Mouse (Mus musculus) lung, postnatal 0 days (tissue): ENCODE results near the gene Cyp2ab1. TPM values are rescaled to one million over a fixed set of nuclear protein-coding genes. Genes with fewer than 3 reads are reported as not detected.
A peak's percentile ranks its signal among the peaks of the same experiment; 100 is the strongest.

Experiments used
- ATAC-seq: fragments of 200-750 bp; cut with Nextera tagmentation; 2 replicates; pipeline ENCODE4 v1.8.0; 2017; ENCODE audit warnings: moderate library complexity
- DNase-seq: peaks from one replicate; pipeline ENCODE4 v3.0.0-alpha.2; 2016; ENCODE audit warnings: low spot score
- H3K27ac ChIP-seq: fragments of 300-500 bp; sonication (generic); 2 replicates; pipeline ENCODE4 v1.5.1; 2014; ENCODE audit warnings: antibody characterized with exemption, mild to moderate bottlenecking, low read length, mixed read lengths
- H3K27me3 ChIP-seq: fragments of 300-500 bp; sonication (generic); replicated peaks from 2 replicates; pipeline ENCODE4 v1.6.1; 2014; ENCODE audit warnings: low read length, mixed read lengths; ENCODE audit not compliant: insufficient read depth
- H3K36me3 ChIP-seq: fragments of 300-500 bp; sonication (generic); 2 replicates; pipeline ENCODE4 v1.6.1; 2014; ENCODE audit warnings: low read length, mixed read lengths; ENCODE audit not compliant: insufficient read depth
- H3K4me1 ChIP-seq: fragments of 300-500 bp; sonication (generic); 2 replicates; pipeline ENCODE4 v1.6.1; 2014; ENCODE audit warnings: antibody characterized with exemption, low read depth, low read length, mixed read lengths; ENCODE audit not compliant: insufficient read depth
- H3K4me2 ChIP-seq: fragments of 300-500 bp; sonication (generic); replicated peaks from 2 replicates; pipeline ENCODE4 v1.6.1; 2014; ENCODE audit warnings: low read depth, mild to moderate bottlenecking, low read length, moderate library complexity, mixed read lengths
- H3K4me3 ChIP-seq: fragments of 300-500 bp; sonication (generic); 2 replicates; pipeline ENCODE4 v1.5.1; 2014; ENCODE audit warnings: low read depth, low read length
- H3K9ac ChIP-seq: fragments of 300-500 bp; sonication (generic); replicated peaks from 2 replicates; pipeline ENCODE4 v1.6.1; 2014; ENCODE audit warnings: low read depth, mild to moderate bottlenecking
- H3K9me3 ChIP-seq: fragments of 300-500 bp; sonication (generic); 2 replicates; pipeline ENCODE4 v1.6.1; 2016; ENCODE audit warnings: low read length, mixed read lengths
- CTCF ChIP-seq: IDR thresholded peaks from 2 replicates; pipeline ENCODE4 v1.5.1; 2016; ENCODE audit warnings: antibody characterized with exemption, mild to moderate bottlenecking
- EP300 ChIP-seq: IDR thresholded peaks from 2 replicates; pipeline ENCODE4 v1.6.1; 2016; ENCODE audit warnings: antibody characterized with exemption, mild to moderate bottlenecking, control low read depth
- WGBS: fragments of 180-500 bp; shearing (Covaris S2); extraction: QIAGEN DNeasy Blood & Tissue Kit; methylation state at CpG from one replicate; pipeline ENCODE4 v1.1.7; 2014; 5-methylcytosine and 5-hydroxymethylcytosine counted together
- polyA plus RNA-seq: library from polyadenylated mRNA; unstranded; fragments of >200 nt; fragmentation: Nextera tagmentation; extraction: Ambion mirVana; gene quantifications from 2 replicates; pipeline ENCODE4 v1.2.1, GENCODE M21; 2015

Cyp2ab1 gene
- polyA plus RNA-seq, 1 experiment from 2014 or later = 0.29 TPM

DNA sequence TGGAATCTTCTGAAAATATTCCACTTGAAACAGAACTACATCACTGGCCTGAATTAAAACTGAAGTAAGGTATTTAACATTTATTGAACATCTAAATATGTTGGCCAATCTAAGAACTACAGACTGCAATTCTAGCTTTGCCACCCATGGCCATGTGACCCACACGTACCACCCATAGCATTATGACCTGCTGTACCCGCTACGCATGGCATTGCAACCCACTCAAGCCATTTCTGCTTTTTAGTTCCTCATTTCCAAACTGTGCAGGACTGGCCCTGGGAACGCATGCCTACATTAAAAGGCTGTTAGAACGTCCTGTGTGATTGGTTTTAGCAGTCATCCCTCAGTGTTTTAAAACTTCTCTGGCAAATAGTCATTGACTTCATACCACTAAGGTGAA, 32.6 kb upstream of the Cyp2ab1 start:
- Histone ChIP-seq H3K9ac (no peak overlapping the region), H3K36me3 (peaks cover 21% of the 10 kb centered on the region)
- 89% methylated on average over 5 of the region's 5 CpGs for WGBS

DNA sequence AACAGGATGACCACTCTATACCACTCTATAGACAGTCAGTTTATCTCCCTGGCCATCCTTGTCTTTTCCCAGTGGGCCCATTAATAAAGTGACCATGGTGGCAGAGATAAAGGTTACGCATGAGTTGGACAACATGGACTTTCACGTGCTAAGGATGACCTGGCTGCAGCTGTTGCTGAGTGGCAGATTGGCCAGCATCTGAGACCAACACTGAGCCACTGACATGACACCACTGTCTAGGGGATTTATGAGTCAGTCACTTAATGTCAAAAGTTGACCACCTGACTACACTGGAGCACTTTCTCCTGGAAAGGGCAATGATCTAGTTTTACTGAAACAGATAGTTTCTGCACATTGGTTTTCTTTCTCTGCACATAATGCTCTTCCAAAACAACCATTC, 29.6 kb upstream of the Cyp2ab1 start:
- Histone ChIP-seq H3K4me3 (no peak overlapping the region), H3K27ac (no peak overlapping the region), H3K4me1 (no peaks in the 10 kb centered on the region), H3K4me2 (no peak overlapping the region), H3K36me3 (peaks cover 20% of the 10 kb centered on the region), H3K9me3 (no peaks in the 10 kb centered on the region), H3K9ac (no peak overlapping the region), H3K27me3 (no peaks in the 10 kb centered on the region)
- no peak for DNase-seq
- ATAC-seq = no peak
- no peak for TF ChIP-seq EP300
- no peak for TF ChIP-seq CTCF
- WGBS = 83% methylated on average over 2 of the region's 2 CpGs

More for the DNA sequence above, 32.6 kb upstream of the Cyp2ab1 start:
- TF ChIP-seq EP300 (no peak), CTCF (no peak)
- H3K4me1 ChIP-seq = no peaks in the 10 kb centered on the region
- no peaks in the 10 kb centered on the region for H3K27me3 ChIP-seq
- ATAC-seq (no peak; the same call in 1 of the 2 replicates), DNase-seq (peak; percentile 32)
- H3K27ac ChIP-seq = no peak overlapping the region
- H3K4me2 ChIP-seq = no peak overlapping the region
- no peak overlapping the region for H3K4me3 ChIP-seq
- no peaks in the 10 kb centered on the region for H3K9me3 ChIP-seq

DNA sequence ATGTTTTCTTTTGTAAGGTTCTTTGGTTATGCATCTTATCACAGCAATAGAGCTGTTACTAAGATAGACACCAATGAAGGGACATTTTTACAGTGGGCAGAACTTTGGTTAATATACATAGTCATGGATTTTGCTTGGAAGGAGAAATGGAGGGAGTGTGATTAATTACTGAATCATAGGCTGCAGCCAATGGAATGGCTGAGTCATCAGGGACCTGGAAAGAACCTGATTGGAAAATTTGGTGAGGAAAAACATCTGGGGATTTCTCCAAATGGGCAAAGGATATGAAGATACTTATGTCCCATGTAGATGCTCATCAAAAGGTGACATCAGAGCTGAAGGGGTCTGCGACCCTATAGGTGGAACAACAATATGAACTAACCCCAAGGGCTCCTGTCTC, 28.8 kb upstream of the Cyp2ab1 start:
- no peak overlapping the region for H3K9ac ChIP-seq
- H3K4me2 ChIP-seq = no peak overlapping the region
- ATAC-seq (no peak), DNase-seq (no peak)
- no peak overlapping the region for H3K27ac ChIP-seq
- no peaks in the 10 kb centered on the region for H3K27me3 ChIP-seq
- no peaks in the 10 kb centered on the region for H3K9me3 ChIP-seq
- no peaks in the 10 kb centered on the region for H3K4me1 ChIP-seq
- no peak for TF ChIP-seq EP300
- no peak for TF ChIP-seq CTCF
- H3K36me3 ChIP-seq = peaks cover 17% of the 10 kb centered on the region
- WGBS = 94% methylated on average over 1 of the region's 1 CpGs
- H3K4me3 ChIP-seq = no peak overlapping the region

DNA sequence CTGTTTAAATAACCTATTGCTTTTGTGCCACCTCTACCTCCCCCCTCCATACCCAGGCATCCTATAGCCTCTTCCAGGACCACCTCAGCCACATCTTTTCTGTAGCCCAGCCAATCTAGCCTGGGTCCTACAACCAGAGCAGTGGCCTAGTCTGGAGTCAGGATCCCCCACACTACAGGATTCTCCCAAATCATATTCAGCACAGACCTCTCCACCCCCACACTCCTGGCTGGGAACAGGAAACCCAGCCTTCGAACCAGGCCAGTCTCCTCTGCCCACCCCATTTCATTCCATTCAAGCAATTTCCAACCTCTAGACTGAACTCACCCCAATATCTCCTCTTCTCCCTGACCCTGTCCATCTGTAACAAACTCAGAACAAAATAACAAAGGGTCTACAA, 20.3 kb upstream of the Cyp2ab1 start:
- no peak for DNase-seq
- Histone ChIP-seq H3K4me2 (no peak overlapping the region), H3K4me3 (no peak overlapping the region), H3K27me3 (no peaks in the 10 kb centered on the region), H3K36me3 (peaks cover 29% of the 10 kb centered on the region), H3K27ac (no peak overlapping the region), H3K4me1 (no peaks in the 10 kb centered on the region), H3K9ac (no peak overlapping the region), H3K9me3 (no peaks in the 10 kb centered on the region)
- WGBS = 56% methylated on average over 1 of the region's 1 CpGs
- no peak for ATAC-seq
- TF ChIP-seq EP300 = no peak
- TF ChIP-seq CTCF = no peak

DNA sequence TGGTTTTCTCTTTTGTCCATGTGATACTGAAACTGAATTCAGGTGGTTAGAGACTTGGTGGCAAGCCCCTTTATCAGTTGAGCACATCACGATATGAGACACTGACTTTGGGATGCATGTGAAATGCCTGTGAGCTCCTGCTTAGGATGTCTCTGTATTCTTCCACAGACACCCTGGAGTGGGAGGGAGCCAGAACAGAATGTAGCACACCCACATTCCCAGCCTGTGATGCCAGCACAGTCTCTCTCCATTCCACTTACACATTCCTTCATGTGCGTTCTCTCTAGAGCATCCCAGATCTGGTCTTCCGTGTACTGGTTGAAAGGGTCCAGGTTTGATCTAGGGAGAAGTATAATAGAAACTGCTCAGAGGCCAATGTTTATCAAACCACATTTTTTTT, 13.4 kb upstream of the Cyp2ab1 start:
- Histone ChIP-seq H3K27ac (no peak overlapping the region), H3K36me3 (peaks cover 37% of the 10 kb centered on the region), H3K4me1 (no peaks in the 10 kb centered on the region), H3K27me3 (no peaks in the 10 kb centered on the region), H3K4me2 (no peak overlapping the region), H3K9ac (no peak overlapping the region), H3K9me3 (no peaks in the 10 kb centered on the region), H3K4me3 (no peak overlapping the region)
- no peak for TF ChIP-seq CTCF
- no peak for TF ChIP-seq EP300
- ATAC-seq = no peak
- 93% methylated on average over 3 of the region's 3 CpGs for WGBS
- DNase-seq = no peak

DNA sequence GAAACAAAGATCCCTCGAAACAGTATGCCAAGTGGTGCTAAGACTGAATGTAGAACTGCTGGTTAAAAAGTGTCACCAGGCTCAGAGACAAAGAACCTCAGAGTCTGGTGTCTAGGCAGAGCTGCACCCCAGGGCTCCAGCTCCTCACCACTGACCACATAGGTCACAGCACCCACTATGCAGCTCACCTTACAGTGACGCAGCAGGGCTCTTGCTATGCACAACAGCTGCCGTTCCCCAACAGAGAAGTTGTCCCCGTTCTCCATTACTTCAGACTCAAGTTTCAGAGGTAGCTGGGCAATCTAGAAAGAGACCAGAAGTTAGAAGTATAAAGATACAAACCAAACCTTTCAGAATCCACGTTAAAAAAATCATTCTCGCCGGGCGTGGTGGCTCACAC, 9.7 kb upstream of the Cyp2ab1 start:
- ATAC-seq (no peak), DNase-seq (no peak)
- Histone ChIP-seq H3K36me3 (peaks cover 41% of the 10 kb centered on the region), H3K27ac (no peak overlapping the region), H3K9ac (no peak overlapping the region), H3K4me1 (no peaks in the 10 kb centered on the region), H3K9me3 (no peaks in the 10 kb centered on the region), H3K4me3 (no peak overlapping the region), H3K4me2 (no peak overlapping the region), H3K27me3 (no peaks in the 10 kb centered on the region)
- WGBS = 95% methylated on average over 8 of the region's 8 CpGs
- TF ChIP-seq EP300 = no peak
- TF ChIP-seq CTCF = no peak

DNA sequence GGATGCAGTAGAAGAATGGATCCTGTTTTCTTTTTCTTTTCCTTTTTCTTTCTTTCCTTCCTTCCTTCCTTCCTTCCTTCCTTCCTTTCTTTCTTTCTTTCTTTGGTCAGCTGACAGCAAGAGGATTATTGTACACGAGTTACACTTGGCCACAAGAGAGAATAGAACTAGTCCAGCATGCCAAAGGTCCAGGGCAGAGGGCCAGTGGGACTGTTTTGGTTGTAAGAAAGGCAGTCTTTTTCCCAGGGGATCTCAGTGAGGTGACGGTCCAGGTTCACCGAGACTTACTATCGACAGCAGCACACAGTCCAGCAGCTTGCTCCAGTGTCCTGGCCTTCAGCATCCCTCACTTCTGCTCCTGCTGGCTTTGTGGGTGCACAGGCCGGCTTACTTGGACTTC, 3.1 kb upstream of the Cyp2ab1 start:
- DNase-seq = no peak
- Histone ChIP-seq H3K27me3 (no peaks in the 10 kb centered on the region), H3K9me3 (no peaks in the 10 kb centered on the region), H3K4me3 (no peak overlapping the region), H3K9ac (no peak overlapping the region), H3K27ac (no peak overlapping the region), H3K4me1 (no peaks in the 10 kb centered on the region), H3K4me2 (no peak overlapping the region), H3K36me3 (0 out of 2 replicates have a peak, but pooled peaks cover 14% of the 10 kb centered on the region)
- no peak for TF ChIP-seq EP300
- 84% methylated on average over 5 of the region's 5 CpGs for WGBS
- ATAC-seq = no peak
